In genomic region chr1:90071812-90072580, GRCm38 (mm10) we compare ENCODE assay signal across 26 mouse cellular contexts. TPM values are rescaled to one million over a fixed set of nuclear protein-coding genes. Genes with fewer than 3 reads are reported as not detected.
A peak's percentile ranks its signal among the peaks of the same experiment; 100 is the strongest.
DNase-seq lines count a peak whose midpoint lies in the region; ATAC-seq and TF ChIP-seq lines count a peak whose summit lies in the region.
"Had no signal": no experiment of that assay in that cellular context is flagged by ENCODE, and none has a peak within 500 bp of the region (broad histone marks: within the 10 kb centered on the region; RNA-seq: fewer than 3 reads in every experiment).

No protein-coding gene starts in this region.

- no peaks in the 10 kb centered on the region for H3K9me3 ChIP-seq in hindbrain, embryonic 15.5 days
- no peaks in the 10 kb centered on the region for H3K9me3 ChIP-seq in hindbrain, embryonic 14.5 days (ENCODE audit: control insufficient read depth, low read length)
- H3K9me3 ChIP-seq in limb, embryonic 14.5 days (ENCODE audit: control insufficient read depth, low read length), result no peaks in the 10 kb centered on the region
- H3K9me3 ChIP-seq in limb, embryonic 10.5 days (replicated peaks), result no peaks in the 10 kb centered on the region
- H3K9me3 ChIP-seq: embryonic facial prominence, embryonic 12.5 days; forebrain, embryonic 15.5 days; hindbrain, embryonic 10.5 days; kidney, embryonic 15.5 days; limb, embryonic 15.5 days; liver, embryonic 15.5 days; midbrain, embryonic 12.5 days had no signal

- no peak overlapping the region for H3K4me2 ChIP-seq in hindbrain, embryonic 15.5 days
- no peak overlapping the region for H3K4me2 ChIP-seq in hindbrain, embryonic 14.5 days (replicated peaks)
- no peak overlapping the region for H3K4me2 ChIP-seq in limb, embryonic 14.5 days (replicated peaks; ENCODE audit: low read depth, low read length, severe bottlenecking)
- H3K4me2 ChIP-seq: embryonic facial prominence, embryonic 12.5 days; forebrain, embryonic 15.5 days; kidney, embryonic 15.5 days; limb, embryonic 15.5 days; liver, embryonic 15.5 days; midbrain, embryonic 12.5 days had no signal

- H3K4me3 ChIP-seq in hindbrain, embryonic 15.5 days, result no peak overlapping the region
- H3K4me3 ChIP-seq in hindbrain, embryonic 14.5 days (replicated peaks; ENCODE audit: low read length), result no peak overlapping the region
- no peak overlapping the region for H3K4me3 ChIP-seq in limb, embryonic 14.5 days (replicated peaks; ENCODE audit: low read length)
- no peak overlapping the region for H3K4me3 ChIP-seq in limb, embryonic 10.5 days
- H3K4me3 ChIP-seq: embryonic facial prominence, embryonic 12.5 days; erythroblast, embryonic 14.5 days; forebrain, embryonic 15.5 days; heart, adult 2 months; hindbrain, embryonic 10.5 days; kidney, embryonic 15.5 days; layer of hippocampus, adult 2 months; limb, embryonic 15.5 days; liver, embryonic 15.5 days; midbrain, embryonic 12.5 days had no signal

- H3K9ac ChIP-seq in hindbrain, embryonic 15.5 days, result no peak overlapping the region
- H3K9ac ChIP-seq in hindbrain, embryonic 14.5 days, result no peak overlapping the region
- H3K9ac ChIP-seq in limb, embryonic 14.5 days (ENCODE audit: low read depth, low read length, severe bottlenecking), result no peak overlapping the region
- H3K9ac ChIP-seq: embryonic facial prominence, embryonic 12.5 days; forebrain, embryonic 15.5 days; kidney, embryonic 15.5 days; limb, embryonic 15.5 days; liver, embryonic 15.5 days; midbrain, embryonic 12.5 days had no signal

- WGBS in hindbrain, embryonic 15.5 days, result 57% methylated on average over 13 of the region's 13 CpGs
- 66% methylated on average over 13 of the region's 13 CpGs for WGBS in hindbrain, embryonic 14.5 days
- WGBS in limb, embryonic 14.5 days, result 50% methylated on average over 13 of the region's 13 CpGs
- WGBS in limb, embryonic 10.5 days, result 74% methylated on average over 13 of the region's 13 CpGs

- H3K27me3 ChIP-seq in hindbrain, embryonic 15.5 days, result no peaks in the 10 kb centered on the region
- no peaks in the 10 kb centered on the region for H3K27me3 ChIP-seq in hindbrain, embryonic 14.5 days (ENCODE audit: control insufficient read depth, insufficient read depth, low read length)
- no peaks in the 10 kb centered on the region for H3K27me3 ChIP-seq in limb, embryonic 14.5 days (ENCODE audit: control insufficient read depth, insufficient read depth, low read length)
- H3K27me3 ChIP-seq in limb, embryonic 10.5 days (ENCODE audit: low read depth, poor library complexity, severe bottlenecking), result peaks cover 21% of the 10 kb centered on the region
- H3K27me3 ChIP-seq: embryonic facial prominence, embryonic 12.5 days; forebrain, embryonic 15.5 days; limb, embryonic 15.5 days; liver, embryonic 15.5 days; Patski had no signal

- peak overlapping the region; percentile 39; the same call in 1 of the 2 replicates for H3K27ac ChIP-seq in hindbrain, embryonic 15.5 days (replicated peaks)
- no peak overlapping the region for H3K27ac ChIP-seq in hindbrain, embryonic 14.5 days
- H3K27ac ChIP-seq in limb, embryonic 14.5 days (replicated peaks; ENCODE audit: low read depth, low read length), result no peak overlapping the region
- no peak overlapping the region for H3K27ac ChIP-seq in limb, embryonic 10.5 days
- H3K27ac ChIP-seq: embryonic facial prominence, embryonic 12.5 days; forebrain, embryonic 15.5 days; heart, adult 2 months; hindbrain, embryonic 10.5 days; kidney, embryonic 15.5 days; layer of hippocampus, adult 2 months; limb, embryonic 15.5 days; liver, embryonic 15.5 days; midbrain, embryonic 12.5 days had no signal

- H3K4me1 ChIP-seq in hindbrain, embryonic 15.5 days (replicated peaks), result no peaks in the 10 kb centered on the region; the same call in 1 of the 2 replicates
- H3K4me1 ChIP-seq in hindbrain, embryonic 14.5 days (replicated peaks; ENCODE audit: control insufficient read depth, insufficient read depth, low read length), result no peaks in the 10 kb centered on the region; the same call in 1 of the 2 replicates
- peaks cover 4% of the 10 kb centered on the region; the same call in 1 of the 2 replicates for H3K4me1 ChIP-seq in limb, embryonic 14.5 days (ENCODE audit: control insufficient read depth, insufficient read depth, low read length)
- peaks cover 3% of the 10 kb centered on the region; the same call in 1 of the 2 replicates for H3K4me1 ChIP-seq in limb, embryonic 10.5 days
- H3K4me1 ChIP-seq: forebrain, embryonic 15.5 days; kidney, embryonic 15.5 days; liver, embryonic 15.5 days; midbrain, embryonic 12.5 days had no signal

- no peaks in the 10 kb centered on the region for H3K36me3 ChIP-seq in hindbrain, embryonic 15.5 days
- H3K36me3 ChIP-seq in hindbrain, embryonic 14.5 days (replicated peaks; ENCODE audit: control insufficient read depth, insufficient read depth), result no peaks in the 10 kb centered on the region
- H3K36me3 ChIP-seq in limb, embryonic 14.5 days (ENCODE audit: control insufficient read depth, insufficient read depth, low read length), result no peaks in the 10 kb centered on the region
- H3K36me3 ChIP-seq in limb, embryonic 10.5 days, result no peaks in the 10 kb centered on the region
- H3K36me3 ChIP-seq: embryonic facial prominence, embryonic 12.5 days; forebrain, embryonic 15.5 days; hindbrain, embryonic 10.5 days; kidney, embryonic 15.5 days; limb, embryonic 15.5 days; liver, embryonic 15.5 days; midbrain, embryonic 12.5 days had no signal

- no peak for TF ChIP-seq POLR2A in limb, embryonic 14.5 days (IDR thresholded peaks at IDR 0.05; ENCODE audit: borderline replicate concordance, extremely low read depth, insufficient read depth, insufficient read length)

- DNase-seq in cerebellum, postnatal 10 days, result peak; percentile 67 to 80
- DNase-seq in cerebellum, adult 18-20 months, result no peak
- DNase-seq in hindbrain, embryonic 14.5 days (ENCODE audit: low spot score), result no peak
- peak; percentile 26 for DNase-seq in limb, embryonic 14.5 days (ENCODE audit: low spot score)
- no peak for DNase-seq in limb, embryonic 10.5 days (ENCODE audit: low spot score)
- peak; percentile 23 for DNase-seq in brain, adult 2 months (ENCODE audit: low read depth, low spot score)
- DNase-seq in left cerebral cortex, adult 9 months (ENCODE audit: low spot score in 2 of 2), result no peak
- DNase-seq: adrenal gland, postnatal 10 days; gastrocnemius, postnatal 14 days; heart, adult 2 months; lung, postnatal 10 days; retina, postnatal 1 day; thymus, postnatal 25 days had no signal

- ATAC-seq in hindbrain, embryonic 15.5 days (ENCODE audit: low FRiP score, low read depth), result no peak
- no peak for ATAC-seq in hindbrain, embryonic 14.5 days (ENCODE audit: low FRiP score)
- ATAC-seq in limb, embryonic 14.5 days (ENCODE audit: low FRiP score, low read depth), result no peak
- ATAC-seq: CD4-positive, CD25-positive, alpha-beta regulatory T cell, adult 4 months; forebrain, embryonic 15.5 days; intestine, embryonic 16.5 days; Patski had no signal

RNA-seq across cellular contexts. Expression of gene Asb18, which starts 57.5 kb away (rescaled TPM):
- polyA plus RNA-seq in hindbrain, embryonic 15.5 days (2015; fragmentation: Nextera tagmentation; extraction: Ambion mirVana), result 0.68 and 1.1 TPM in 2 replicates
- 0.30 and 0.66 TPM in 2 replicates for polyA plus RNA-seq in hindbrain, embryonic 14.5 days (2014; fragmentation: Nextera tagmentation; extraction: Ambion mirVana)
- 0.38 and 0.61 TPM in 2 replicates for polyA plus RNA-seq in limb, embryonic 14.5 days (2012; rRNA removed)
- polyA plus RNA-seq in limb, embryonic 14.5 days (2014; fragmentation: Nextera tagmentation; extraction: Ambion mirVana), result 0.06 and 0.11 TPM in 2 replicates
- not detected in 2 replicates for polyA plus RNA-seq in limb, embryonic 10.5 days (2016; fragmentation: Nextera tagmentation; extraction: Ambion mirVana)
- polyA plus RNA-seq: CD4-positive, CD25-positive, alpha-beta regulatory T cell, adult 4 months; erythroblast, embryonic 14.5 days; intestine, embryonic 16.5 days; liver, embryonic 15.5 days; Patski had no signal

Comparison
In these comparisons a context has a peak if more than half of its experiments do, and no peak if none do; other contexts are left out.
1. DNase-seq: peak in cerebellum, postnatal 10 days (2 of 2), limb, embryonic 14.5 days (single experiment) and brain, adult 2 months (single experiment); none in cerebellum, adult 18-20 months (0 of 2), hindbrain, embryonic 14.5 days (single experiment), limb, embryonic 10.5 days (single experiment) and left cerebral cortex, adult 9 months (0 of 2).